Mouse (Mus musculus) liver, embryonic 12.5 days (tissue): ENCODE measurements around the gene Pde6c. TPM values are rescaled to one million over a fixed set of nuclear protein-coding genes. Genes with fewer than 3 reads are reported as not detected.

Experiments
- ATAC-seq: fragments of 200-750 bp; cut with Nextera tagmentation; 2 replicates; pipeline ENCODE4 v1.8.0; 2017; ENCODE audit warnings: moderate number of reproducible peaks, mild to moderate bottlenecking, moderate library complexity
- H3K27ac ChIP-seq: fragments of 300-500 bp; sonication (generic); 2 replicates; pipeline ENCODE4 v1.5.1; 2016; ENCODE audit warnings: mild to moderate bottlenecking
- H3K27me3 ChIP-seq: fragments of 300-500 bp; sonication (generic); replicated peaks from 2 replicates; pipeline ENCODE4 v1.6.1; 2016; ENCODE audit warnings: mild to moderate bottlenecking, moderate library complexity
- H3K36me3 ChIP-seq: fragments of 300-500 bp; sonication (generic); 2 replicates; pipeline ENCODE4 v1.6.1; 2016; ENCODE audit warnings: mild to moderate bottlenecking, moderate library complexity
- H3K4me1 ChIP-seq: fragments of 300-500 bp; sonication (generic); 2 replicates; pipeline ENCODE4 v1.6.1; 2016
- H3K4me2 ChIP-seq: fragments of 300-500 bp; sonication (generic); 2 replicates; pipeline ENCODE4 v1.6.1; 2016; ENCODE audit warnings: mild to moderate bottlenecking, moderate library complexity
- H3K4me3 ChIP-seq: fragments of 300-500 bp; sonication (generic); 2 replicates; pipeline ENCODE4 v1.5.1; 2016; ENCODE audit warnings: mild to moderate bottlenecking, moderate library complexity
- H3K9ac ChIP-seq: fragments of 300-500 bp; sonication (generic); 2 replicates; pipeline ENCODE4 v1.6.1; 2016; ENCODE audit warnings: mild to moderate bottlenecking, moderate library complexity
- H3K9me3 ChIP-seq: fragments of 300-500 bp; sonication (generic); replicated peaks from 2 replicates; pipeline ENCODE4 v1.6.1; 2016; ENCODE audit warnings: mild to moderate bottlenecking, moderate library complexity
- WGBS: fragments of 180-500 bp; shearing (Covaris S2); methylation state at CpG from one replicate; pipeline ENCODE4 v1.1.7; 2016; ENCODE audit not compliant: insufficient replicate concordance; 5-methylcytosine and 5-hydroxymethylcytosine counted together
- polyA plus RNA-seq: library from polyadenylated mRNA; unstranded; fragments of >200 nt; fragmentation: Nextera tagmentation; extraction: Ambion mirVana; gene quantifications from 2 replicates; pipeline ENCODE4 v1.2.1, GENCODE M21; 2016

The Pde6c gene
- polyA plus RNA-seq, 1 experiment from 2014 or later = 3.5 TPM

- Histone ChIP-seq H3K27ac (peak within 1 kb of the TSS; percentile 79), H3K4me2 (peak within 1 kb of the TSS; percentile 75), H3K4me3 (peak within 1 kb of the TSS; percentile 83), H3K36me3 (0 out of 2 replicates have a peak, but pooled peaks cover 3% of the 10 kb centered on the region), H3K9ac (peak within 1 kb of the TSS; percentile 76), H3K27me3 (no peaks in the 10 kb centered on the region), H3K9me3 (no peaks in the 10 kb centered on the region), H3K4me1 (peaks cover 16% of the 10 kb centered on the region)
- WGBS = under 1% methylated on average over 49 of the region's 49 CpGs
- ATAC-seq = peak; percentile 97
Measured at GRCm38 (mm10) chr19:38223905-38224684, 91.5 kb downstream of the Pde6c start, which contains the start of gene Fra10ac1. TSS of gene Fra10ac1 (minus strand) at chr19:38224156.

GRCm38 (mm10) chr19:38224685-38225060 is 92.1 kb downstream of the Pde6c start:
- no peaks in the 10 kb centered on the region for H3K27me3 ChIP-seq
- no peak overlapping the region for H3K27ac ChIP-seq
- 0 out of 2 replicates have a peak, but pooled peaks cover 3% of the 10 kb centered on the region for H3K9me3 ChIP-seq
- WGBS = 23% methylated on average over 9 of the region's 9 CpGs
- H3K4me3 ChIP-seq = peak overlapping the region; percentile 83
- H3K4me2 ChIP-seq = peak overlapping the region; percentile 75
- no peak overlapping the region for H3K9ac ChIP-seq
- ATAC-seq = no peak
- H3K4me1 ChIP-seq = peaks cover 16% of the 10 kb centered on the region
- 0 out of 2 replicates have a peak, but pooled peaks cover 3% of the 10 kb centered on the region for H3K36me3 ChIP-seq

- 0 out of 2 replicates have a peak, but pooled peaks cover 4% of the 10 kb centered on the region for H3K9me3 ChIP-seq
- WGBS = 47% methylated on average over 2 of the region's 2 CpGs
- no peak overlapping the region for H3K4me2 ChIP-seq
- no peak overlapping the region for H3K27ac ChIP-seq
- H3K36me3 ChIP-seq = no peaks in the 10 kb centered on the region
- H3K4me1 ChIP-seq = peaks cover 8% of the 10 kb centered on the region
- H3K9ac ChIP-seq = no peak overlapping the region
- H3K4me3 ChIP-seq = no peak overlapping the region
- no peak for ATAC-seq
- no peaks in the 10 kb centered on the region for H3K27me3 ChIP-seq
Measured at GRCm38 (mm10) chr19:38228699-38229098, 96.1 kb downstream of the Pde6c start.

- ATAC-seq = no peak
- Histone ChIP-seq H3K4me1 (no peaks in the 10 kb centered on the region), H3K27ac (no peak overlapping the region), H3K4me3 (no peak overlapping the region), H3K9me3 (0 out of 2 replicates have a peak, but pooled peaks cover 4% of the 10 kb centered on the region), H3K9ac (no peak overlapping the region), H3K4me2 (no peak overlapping the region), H3K36me3 (no peaks in the 10 kb centered on the region), H3K27me3 (no peaks in the 10 kb centered on the region)
- 44% methylated on average over 8 of the region's 8 CpGs for WGBS
Measured at GRCm38 (mm10) chr19:38232087-38232486, 99.5 kb downstream of the Pde6c start.

GRCm38 (mm10) chr19:38232516-38232915 is 99.9 kb downstream of the Pde6c start:
- no peak overlapping the region for H3K4me3 ChIP-seq
- no peak for ATAC-seq
- H3K9me3 ChIP-seq = 0 out of 2 replicates have a peak, but pooled peaks cover 4% of the 10 kb centered on the region
- H3K9ac ChIP-seq = no peak overlapping the region
- H3K36me3 ChIP-seq = no peaks in the 10 kb centered on the region
- 56% methylated on average over 4 of the region's 4 CpGs for WGBS
- H3K27ac ChIP-seq = no peak overlapping the region
- no peak overlapping the region for H3K4me2 ChIP-seq
- H3K27me3 ChIP-seq = no peaks in the 10 kb centered on the region
- no peaks in the 10 kb centered on the region for H3K4me1 ChIP-seq

Other genes with a start within 250 kb of the Pde6c start
- gene Myof, start 89.2 kb upstream of the Pde6c start, polyA plus RNA-seq = 0.66 and 0.97 TPM in 2 replicates
- gene Cep55, start 77.8 kb upstream of the Pde6c start, polyA plus RNA-seq = 8.6 and 9.6 TPM in 2 replicates
- 0.18 and 0.54 TPM in 2 replicates for gene Ffar4, start 35.7 kb upstream of the Pde6c start, polyA plus RNA-seq
- gene Rbp4, start 7.5 kb upstream of the Pde6c start, polyA plus RNA-seq = 1,432 and 1,434 TPM in 2 replicates
- gene Fra10ac1, start 91.4 kb downstream of the Pde6c start, polyA plus RNA-seq = 23.5 and 25.4 TPM in 2 replicates
- 0.05 TPM in 1 of 2 replicates, not detected in the other for gene Lgi1, start 131.8 kb downstream of the Pde6c start, polyA plus RNA-seq